Mouse (Mus musculus) c-Kit-positive CD71-positive TER-119-negative erythroid progenitor cells, embryonic 14.5 days (primary cell): ENCODE results near the gene Tmpo.

ENCODE experiments used
- DNase-seq: peaks from one replicate; pipeline ENCODE4 v3.0.0-alpha.2; 2013; ENCODE audit warnings: low read depth

The Tmpo gene

DNA sequence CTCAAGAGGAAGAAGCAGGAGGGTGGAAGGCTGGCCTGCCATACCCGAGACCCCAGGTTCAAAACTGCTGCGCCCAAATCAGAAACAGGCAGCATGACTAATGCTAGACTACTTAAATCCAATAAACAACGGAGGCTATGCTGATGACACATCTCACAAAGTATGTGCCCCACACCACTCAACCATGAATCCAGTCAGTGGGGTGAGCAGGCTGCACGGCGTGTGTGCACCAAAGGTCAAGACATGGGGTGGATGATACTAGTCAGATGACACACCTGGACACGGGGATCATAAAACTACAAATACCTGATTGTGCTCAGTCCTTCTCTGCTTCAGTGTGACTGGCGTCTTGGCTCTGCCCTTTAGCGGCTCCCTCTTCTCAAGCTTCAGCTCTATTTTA lies 22.7 kb downstream of the Tmpo start:
- DNase-seq = no peak

GRCm38 (mm10) chr10:91156338-91156737 lies 24.8 kb downstream of the Tmpo start:
- no peak for DNase-seq

DNA sequence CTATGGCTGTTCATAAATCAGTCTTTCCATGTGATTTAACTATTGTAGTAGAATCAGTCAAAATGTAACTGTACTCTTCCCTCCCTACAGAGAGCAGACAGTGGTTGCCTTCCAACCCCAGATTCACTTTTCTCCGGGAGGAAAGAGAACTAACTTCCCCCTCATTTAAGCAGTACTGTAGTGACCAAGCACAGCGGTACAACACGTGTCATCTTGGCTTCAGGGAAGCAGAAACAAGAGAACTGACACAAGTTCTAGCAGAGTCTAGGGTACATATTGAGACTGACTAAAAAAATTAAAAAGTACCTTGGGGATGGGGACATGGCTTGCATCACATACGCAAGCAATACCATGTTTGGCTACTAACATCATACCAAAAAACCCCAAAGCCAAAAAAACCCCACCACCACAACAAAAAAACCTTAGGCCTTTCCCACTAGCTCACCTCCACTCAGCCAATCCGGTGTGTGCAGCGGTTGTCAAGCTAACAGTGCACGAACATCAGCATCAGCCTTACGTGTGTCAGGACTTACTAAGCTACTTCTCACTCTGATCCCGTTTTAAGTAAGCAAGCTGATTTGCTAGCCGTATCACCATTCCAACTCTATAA lies 27.1 kb downstream of the Tmpo start:
- DNase-seq = no peak

DNA sequence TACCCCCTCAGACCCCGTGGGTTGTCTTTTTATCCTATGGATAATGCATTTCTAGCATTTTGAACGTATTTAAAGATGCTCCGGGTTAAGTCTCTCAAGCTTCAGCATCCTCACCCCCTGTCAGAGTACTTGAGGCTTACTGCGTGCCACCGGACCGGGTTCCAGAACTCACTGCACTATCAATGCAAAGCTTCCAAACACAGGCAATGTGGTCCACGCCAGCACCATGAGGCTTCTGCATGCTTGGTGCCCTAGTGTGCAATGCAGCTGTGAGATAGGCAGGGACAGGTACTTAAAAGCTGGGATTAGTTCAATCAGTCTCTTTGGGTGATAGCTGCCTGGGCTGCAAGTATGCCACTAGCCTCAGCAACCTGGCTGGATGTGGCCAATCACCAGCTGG lies 35.7 kb downstream of the Tmpo start:
- no peak for DNase-seq

DNA sequence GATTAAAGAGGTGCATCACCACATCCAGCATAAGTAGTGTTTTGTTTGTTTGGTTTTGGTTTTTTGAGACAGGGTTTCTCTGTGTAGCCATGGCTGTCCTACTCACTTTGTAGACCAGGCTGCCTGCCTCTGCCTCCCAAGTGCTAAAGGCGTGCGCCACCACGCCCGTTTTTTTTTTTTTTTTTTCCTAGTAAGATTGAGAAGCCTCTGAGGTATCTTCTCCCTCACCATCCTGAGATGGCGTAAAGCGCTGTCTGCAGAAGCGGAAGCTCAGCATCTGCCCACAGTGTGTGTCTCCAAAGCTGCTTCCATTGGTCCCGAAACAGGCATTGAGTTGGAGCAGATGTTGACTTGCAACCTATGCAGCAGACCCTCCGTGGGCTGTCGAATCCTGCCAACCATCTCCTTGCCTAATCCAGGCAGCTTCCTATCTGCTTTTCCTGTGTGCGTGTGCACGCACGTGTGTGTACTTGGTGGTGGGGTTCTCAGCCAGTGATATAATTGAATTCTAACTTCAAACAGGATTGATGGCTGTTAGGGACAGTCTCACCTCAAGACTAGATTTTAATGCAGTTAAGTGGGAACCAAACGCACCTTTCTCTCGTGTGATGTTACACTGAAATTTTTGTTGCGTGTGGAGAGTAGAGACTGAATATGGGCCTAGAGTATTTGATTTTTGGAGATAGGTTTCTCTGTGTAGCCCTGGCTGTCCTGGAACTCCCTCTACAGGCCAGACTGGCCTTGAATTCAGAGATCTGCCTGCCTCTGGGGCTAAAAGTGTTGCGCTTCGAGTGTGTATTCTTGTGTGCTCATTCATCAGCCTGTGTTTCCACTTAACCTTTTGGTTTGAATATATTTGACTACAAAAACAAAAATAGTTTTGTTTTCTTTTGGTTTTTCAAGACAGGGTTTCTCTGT lies 37.5 kb downstream of the Tmpo start:
- DNase-seq = no peak

- DNase-seq = no peak
These were observed 38.4 kb downstream of the Tmpo start for GRCm38 (mm10) chr10:91142654-91143191.

DNA sequence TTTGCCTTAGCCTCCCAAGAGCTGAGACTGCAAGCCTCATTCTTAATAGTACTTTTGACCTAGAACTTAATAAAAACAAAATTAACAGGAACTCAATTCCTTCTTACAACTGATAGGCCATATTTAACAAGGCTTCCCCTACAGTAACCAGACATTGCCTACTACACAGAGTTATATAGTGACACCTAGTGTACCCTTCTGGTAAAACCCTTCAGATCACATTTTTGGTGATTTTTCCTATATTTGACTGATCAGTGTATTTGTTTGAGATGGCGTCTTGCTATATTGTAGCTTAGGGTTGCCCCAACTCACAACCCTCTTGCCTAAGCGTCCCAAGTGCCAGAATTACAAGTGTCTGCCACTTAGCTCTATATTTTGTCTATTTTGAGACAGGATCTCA lies 39.6 kb downstream of the Tmpo start:
- peak; percentile 67 for DNase-seq

- no peak for DNase-seq
These were observed 41.9 kb downstream of the Tmpo start for GRCm38 (mm10) chr10:91139148-91139766.

DNA sequence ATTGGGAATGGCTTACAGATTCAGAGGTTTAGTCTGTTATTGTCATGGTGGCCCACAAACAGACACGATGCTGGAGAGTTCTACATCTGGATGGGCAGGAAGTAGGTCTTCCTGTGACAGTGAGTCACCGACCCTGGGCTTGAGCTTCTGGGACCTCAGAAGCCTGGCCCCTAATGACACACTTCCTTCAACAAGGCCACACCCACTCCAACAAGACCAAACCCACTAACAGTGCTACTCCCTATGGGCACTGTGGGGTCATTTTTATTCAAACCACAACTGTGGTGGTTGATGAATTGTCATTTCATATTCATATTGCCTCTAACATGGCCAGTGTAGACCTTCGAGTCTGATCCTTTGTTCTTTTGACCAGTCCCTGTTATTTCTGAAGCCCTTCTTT lies 42.8 kb downstream of the Tmpo start:
- DNase-seq = no peak

DNA sequence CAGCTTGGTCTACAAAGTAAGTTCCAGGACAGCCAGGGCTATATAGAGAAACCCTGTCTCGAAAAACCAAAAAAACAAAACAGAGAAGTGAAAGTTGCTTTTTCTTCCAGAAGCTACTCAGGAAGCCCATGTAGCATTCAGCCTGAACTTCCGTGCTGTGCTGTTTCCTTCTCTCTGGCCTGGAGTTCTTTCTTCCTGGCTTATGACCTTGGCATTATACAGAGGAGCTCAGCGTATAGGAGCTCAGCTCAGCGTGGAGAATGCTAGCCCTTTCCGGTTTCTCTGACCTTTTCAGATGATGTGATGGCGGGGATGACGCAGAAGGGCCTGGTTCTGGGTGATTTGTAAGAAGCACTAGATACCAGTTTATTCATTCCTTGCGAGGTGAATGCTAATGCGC lies 43.7 kb downstream of the Tmpo start:
- DNase-seq = no peak

DNA sequence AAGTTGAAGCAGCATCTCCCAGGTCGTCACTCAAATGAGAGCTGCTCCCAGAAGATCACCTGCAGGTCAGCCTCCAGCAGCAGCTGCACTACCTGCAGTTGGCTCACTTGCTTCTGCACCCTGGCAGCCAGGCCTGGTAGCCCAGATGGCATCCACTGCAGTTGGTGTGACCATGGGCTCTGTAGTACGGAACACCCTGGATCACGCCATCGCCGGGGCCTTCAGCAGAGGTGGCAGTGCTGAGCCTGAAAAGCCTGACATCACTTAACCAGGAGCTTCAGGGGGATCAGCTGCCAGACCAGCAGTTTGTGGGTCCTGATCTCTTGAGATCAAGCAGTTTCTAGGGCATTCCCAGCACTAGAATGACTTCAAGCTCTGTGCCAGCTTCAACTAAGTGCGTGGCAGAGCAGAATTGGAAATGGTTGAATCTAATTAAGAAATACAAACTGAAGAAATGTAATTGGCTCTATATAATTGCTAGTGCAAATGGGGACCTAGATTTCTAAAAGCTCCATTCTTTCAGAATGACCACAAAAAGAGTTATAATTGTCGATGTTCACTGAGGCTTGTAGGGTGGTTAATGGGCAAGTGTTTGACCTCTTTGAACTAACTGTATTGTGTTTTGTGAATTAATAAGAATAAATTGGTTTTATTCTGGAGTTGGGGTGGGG lies 45.7 kb downstream of the Tmpo start:
- DNase-seq = no peak

DNA sequence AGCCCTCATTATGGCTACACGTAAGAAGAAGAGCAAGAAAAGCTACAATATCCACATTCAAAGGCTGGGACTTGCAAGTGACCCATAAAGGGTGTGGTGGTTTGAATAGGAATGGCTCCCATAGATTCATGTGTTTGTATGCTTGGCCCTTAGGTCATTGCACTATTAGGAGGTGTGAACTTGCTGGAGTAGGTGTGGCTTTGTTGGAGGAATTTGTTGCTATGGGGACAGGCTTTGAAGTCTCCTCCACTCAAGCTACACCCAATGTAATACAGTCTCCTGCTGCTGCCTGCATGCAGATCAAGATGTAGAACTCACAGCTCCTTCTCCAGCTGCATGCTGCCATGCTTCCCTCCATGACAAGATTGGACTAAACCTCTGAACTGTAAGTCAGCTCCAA lies 49.5 kb downstream of the Tmpo start:
- DNase-seq = no peak

GRCm38 (mm10) chr10:91130792-91131191 lies 50.3 kb downstream of the Tmpo start:
- no peak for DNase-seq

GRCm38 (mm10) chr10:91128551-91129160 lies 52.5 kb downstream of the Tmpo start:
- DNase-seq = no peak

- DNase-seq = no peak
These were observed 53.7 kb downstream of the Tmpo start for GRCm38 (mm10) chr10:91127395-91127794.

- no peak for DNase-seq
These were observed 54.3 kb downstream of the Tmpo start for GRCm38 (mm10) chr10:91126618-91127355.

GRCm38 (mm10) chr10:91123828-91124822 lies 57.0 kb downstream of the Tmpo start, which contains the start of gene Slc25a3:
TSS of gene Slc25a3 (minus strand) at chr10:91124059.
- peak; percentile 96 for DNase-seq

- no peak for DNase-seq
These were observed 57.8 kb downstream of the Tmpo start for GRCm38 (mm10) chr10:91123281-91123827.

- no peak for DNase-seq
These were observed 58.5 kb downstream of the Tmpo start for GRCm38 (mm10) chr10:91122646-91123045.
